Mouse (Mus musculus): Measurements from ENCODE around the gene Il17rd.

DNA sequence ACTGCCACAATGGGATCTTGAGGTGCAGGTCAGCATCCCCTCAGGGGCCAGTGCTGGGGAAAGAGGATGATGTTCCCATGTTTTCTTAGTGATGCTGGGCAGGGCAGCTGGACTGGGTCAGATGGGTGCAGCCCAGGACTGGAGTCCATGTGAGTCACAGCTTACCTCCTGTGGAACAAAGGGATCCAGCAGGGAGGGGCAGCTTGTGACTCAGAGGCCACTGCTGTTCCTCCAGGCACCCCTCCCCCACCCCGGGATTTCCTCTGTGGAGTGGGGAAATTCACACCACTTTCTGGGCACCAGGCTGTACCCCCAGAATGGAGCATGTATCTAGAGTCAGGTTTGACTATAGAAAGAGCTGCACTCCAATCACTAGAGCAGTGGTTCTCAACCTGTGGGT, 92.8 kb downstream of the Il17rd start:
- TF ChIP-seq CTCF (IDR thresholded peaks at IDR 0.05; ENCODE audit: low read depth) (no peak), EP300 (IDR thresholded peaks at IDR 0.05; ENCODE audit: low read depth) (no peak)

Data from liver, postnatal 0 days (tissue).